Mouse (Mus musculus): Measurements from ENCODE around the gene Aes. TPM values are rescaled to one million over a fixed set of nuclear protein-coding genes. Genes with fewer than 3 reads are reported as not detected.

The Aes gene
- total RNA-seq, 2 experiments from 2014 or later = 667 to 720 TPM

DNA sequence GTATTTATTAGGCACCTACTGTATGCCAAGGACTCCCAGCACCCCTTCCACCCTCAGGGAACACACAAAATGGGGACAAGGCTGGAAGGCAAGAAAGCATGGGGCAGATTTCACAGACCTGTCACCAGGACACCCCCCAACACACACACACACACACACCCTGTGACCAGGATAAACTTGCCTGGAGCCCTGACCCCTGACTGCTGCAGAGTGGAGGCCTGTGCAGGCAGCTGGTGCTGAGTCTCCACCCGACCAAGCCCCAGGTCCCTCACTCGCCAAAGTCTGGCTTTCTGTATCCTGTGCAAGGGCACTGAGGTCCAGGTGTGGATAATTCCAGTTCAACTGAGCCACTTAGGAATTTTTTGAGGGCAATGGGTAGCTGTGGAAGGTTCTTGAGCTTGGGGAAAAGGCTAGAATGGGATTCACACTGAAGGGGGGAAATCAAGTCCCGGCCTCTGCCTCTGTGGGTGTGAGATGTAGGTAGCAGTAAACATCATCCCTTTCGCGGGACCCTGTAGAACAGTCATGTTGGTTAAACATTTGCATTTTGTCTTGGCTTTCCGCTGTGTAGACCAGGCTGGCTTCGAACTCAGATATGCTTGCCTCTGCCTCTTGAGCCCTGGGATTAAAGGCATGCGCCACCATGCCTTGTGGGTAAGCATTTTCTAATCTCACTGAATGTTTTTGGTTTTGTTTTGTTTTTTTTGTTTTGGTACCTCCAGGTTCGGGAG, 10.4 kb downstream of the Aes start:
- DNase-seq = peak in 1 of 2 experiments; percentile 0

DNA sequence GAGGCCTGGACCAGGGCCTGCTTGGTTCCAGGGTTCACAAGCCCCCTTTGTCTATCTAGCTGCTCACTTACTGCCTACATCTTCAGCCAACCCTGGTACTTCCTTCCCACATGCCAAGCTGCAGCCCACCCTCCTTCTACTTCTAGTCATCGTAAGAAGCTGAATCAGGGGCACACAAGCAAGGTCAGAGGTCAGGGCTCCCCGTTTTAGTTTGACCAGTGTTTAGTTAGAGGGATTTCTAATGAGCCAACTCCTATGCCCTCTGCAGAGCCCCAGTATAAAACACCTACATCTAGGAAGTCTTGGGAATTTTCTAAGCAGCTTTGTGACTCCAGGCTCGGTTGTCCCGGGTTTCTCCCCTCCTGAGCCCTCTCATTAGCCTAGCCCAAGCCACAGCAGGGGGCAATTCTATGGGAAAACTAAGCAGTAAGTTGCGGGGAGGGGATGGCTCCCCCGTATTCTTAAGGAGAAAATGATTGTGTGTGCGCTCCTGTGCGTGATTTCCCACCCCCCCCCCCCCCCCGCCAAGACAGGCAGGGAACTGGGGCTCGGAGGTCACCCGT, 11.0 kb downstream of the Aes start:
- no peak for DNase-seq

DNA sequence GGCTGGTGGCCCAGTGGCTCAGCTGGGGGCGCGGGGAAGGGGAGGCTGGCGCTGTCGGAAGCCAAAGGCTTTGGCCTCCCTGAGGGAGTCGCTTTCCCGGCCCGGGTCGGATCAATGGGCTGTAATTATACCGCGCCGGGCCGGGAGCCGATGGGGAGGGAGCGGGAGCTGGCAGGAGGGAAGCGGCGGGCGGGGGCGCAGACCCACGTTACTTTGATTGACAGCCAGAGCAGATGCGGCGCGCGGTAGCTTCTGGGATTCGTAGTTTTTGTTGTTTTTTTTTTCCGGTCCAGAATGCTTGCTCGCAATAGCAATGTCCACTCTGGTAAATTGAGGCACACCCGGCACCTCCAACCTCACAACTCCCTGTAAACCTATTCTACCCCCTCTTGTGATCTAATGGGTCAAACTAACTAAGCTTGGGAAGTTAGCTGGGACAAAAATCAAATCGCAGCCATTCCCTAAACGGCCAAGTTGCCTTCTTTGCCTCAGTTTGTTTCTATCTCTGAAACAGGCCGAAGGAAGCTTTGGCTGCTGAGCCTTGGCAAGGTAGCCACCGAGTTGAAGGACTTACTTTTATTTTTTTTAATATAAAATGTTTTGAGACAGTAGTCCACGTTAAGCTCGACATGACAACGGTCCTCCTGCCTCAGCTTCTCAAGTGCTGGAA, 11.7 kb downstream of the Aes start:
- DNase-seq = peak; percentile 93 to 94

DNA sequence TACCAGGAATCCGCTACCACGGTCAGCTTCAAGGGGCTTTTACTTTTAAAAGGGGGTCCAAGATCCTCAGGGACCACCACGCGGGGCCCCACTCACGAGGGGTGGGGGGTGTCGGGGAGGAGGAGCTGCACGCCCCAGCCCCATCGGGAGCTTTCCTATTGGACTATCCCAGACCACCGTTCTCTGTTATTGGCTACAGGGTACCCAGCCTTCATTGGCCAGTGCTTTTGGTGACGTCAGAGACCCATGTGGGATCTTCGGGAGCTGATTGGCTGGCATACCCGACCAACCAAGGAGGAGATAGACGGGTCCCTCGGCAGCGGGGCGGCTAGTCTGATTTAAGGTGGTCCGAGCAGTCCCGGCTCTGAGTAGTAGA, 12.2 kb downstream of the Aes start:
- DNase-seq = peak; percentile 98

DNA sequence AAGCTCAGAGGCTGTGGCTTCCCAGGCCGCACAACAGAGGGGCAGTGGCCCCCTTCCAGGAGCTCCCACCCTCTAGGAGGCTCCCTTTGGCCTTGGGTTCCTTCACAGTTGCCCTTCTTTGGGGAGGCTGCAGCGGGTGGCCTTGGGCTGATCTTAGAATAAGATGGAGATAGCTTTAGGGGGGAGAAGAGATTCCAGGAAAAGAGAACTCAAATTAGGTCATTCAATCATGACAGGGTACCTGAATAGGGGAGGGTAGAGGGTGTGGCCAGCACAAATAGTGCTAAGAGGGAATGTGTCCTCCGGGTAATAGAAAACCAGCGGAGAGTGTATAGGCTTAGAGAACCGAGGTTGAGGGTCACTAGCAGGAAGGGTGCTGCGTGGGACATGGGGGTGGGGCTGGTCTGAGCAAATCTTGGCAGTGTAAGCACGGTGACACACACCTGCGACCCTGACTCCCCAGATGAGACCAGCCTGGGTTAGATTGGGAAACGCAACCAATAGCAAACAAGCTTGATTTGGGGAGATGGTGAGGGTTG, 12.9 kb downstream of the Aes start:
- no peak for DNase-seq

DNA sequence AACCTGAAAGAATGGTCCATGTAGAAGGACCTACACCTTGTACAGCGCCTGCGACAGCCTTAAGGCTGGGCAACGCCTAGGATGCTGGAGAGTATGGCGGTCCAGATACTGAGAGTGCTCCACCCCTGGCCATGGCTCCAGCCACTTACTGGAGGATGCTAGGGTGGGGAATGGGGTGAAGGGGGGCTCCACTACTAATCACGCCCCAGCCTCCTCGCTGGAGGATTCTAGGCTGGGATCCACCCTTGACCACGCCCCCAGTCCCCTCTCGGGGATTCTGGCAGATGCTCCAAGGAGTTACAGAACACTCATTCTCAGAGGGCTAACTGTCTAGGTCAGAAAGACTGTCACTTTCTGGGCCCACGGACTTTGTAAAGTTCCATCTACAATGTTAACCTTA, 13.7 kb downstream of the Aes start:
- DNase-seq = no peak

DNA sequence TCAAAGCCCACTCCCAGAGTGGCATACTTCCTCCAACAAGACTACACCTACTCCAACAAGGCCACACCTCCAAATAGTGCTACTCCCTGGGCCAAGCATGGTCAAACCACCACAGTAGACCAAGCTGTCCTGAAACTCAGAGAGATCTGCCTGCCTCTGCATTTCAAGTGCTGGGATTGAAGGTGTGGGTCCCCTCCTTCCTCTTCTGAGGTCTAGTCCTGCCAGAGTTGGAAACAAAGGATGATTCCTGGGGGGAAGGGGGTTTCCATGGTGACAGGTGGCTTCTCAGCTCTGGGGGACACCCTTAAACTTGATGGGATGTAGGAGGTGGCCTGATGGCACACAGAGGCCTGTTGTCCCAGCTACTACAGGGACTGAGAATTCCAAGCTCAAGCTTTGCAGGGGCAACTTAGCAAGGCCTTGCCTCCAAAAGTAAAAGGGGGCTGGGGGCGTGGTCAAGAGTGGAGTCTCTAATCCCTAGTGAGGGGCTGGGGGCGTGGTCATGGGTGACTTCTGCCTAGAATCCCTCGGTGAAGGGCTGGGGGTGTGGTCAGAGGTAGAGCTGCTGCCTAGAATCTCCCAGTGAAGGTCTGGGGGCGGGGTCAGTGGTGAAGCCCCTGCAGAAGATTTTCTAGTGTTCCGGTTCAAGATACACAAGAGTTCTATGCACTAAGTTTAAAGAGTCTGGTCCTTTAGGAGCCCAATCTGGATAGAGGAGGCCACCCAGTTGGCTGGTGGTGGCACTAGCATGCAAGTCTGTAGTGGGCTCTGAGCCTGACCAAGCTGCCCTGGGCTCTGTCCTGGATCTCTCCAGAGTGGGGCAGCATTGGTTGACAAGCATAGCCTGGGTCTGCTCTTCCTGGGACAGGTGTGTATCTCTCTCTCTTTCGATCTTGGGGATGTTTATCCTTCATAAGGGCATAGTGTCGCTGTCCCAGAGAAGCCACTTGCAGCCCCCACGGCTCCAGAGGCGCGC, 15.1 kb downstream of the Aes start, which contains the start of gene Tle2:
Gene Tle2 (plus strand): TSS at position 481 of the 976 bp plus-strand sequence.
- DNase-seq = peak in 1 of 2 experiments; percentile 3

DNA sequence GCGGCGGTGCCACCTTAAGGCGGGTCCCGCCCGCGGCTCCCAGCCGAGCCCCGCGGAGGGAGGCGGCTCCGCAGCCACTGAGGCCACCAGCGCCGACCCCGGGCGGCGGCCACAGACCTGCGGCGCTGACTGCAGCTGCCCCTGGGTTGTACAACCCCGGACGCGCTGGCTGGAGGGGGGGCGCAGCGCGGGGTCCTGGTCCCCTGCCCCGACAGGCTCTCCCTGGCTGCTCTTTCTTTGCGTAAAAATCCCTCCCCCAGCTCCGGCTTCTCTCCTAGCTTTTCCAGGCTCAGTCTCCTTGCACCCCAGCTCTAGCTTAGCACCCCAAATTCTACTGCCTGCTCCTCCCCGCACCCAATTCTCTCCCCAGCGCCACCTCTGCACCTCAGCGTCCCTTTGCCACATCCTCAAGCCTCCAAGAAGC, 15.9 kb downstream of the Aes start:
- DNase-seq = peak in 1 of 2 experiments; percentile 51

DNA sequence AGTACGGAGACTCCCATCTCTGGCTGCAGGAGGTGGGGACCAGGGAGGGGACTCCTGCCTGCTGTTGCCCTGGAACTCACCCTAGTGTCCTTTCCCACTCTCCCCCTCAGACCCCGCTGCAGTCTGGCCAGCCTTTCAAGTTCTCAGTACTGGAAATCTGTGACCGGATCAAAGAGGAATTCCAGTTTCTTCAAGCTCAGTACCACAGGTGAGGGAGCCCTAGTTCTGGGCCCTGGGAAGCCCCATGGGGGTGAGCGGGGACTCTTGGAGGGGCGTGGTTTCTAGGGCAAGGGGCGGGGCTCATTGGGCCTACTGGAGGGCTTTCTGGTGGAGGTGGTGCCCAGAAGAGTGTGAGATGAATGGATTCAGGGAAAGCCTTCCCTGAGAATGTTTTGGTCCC, 16.4 kb downstream of the Aes start:
- DNase-seq = no peak

DNA sequence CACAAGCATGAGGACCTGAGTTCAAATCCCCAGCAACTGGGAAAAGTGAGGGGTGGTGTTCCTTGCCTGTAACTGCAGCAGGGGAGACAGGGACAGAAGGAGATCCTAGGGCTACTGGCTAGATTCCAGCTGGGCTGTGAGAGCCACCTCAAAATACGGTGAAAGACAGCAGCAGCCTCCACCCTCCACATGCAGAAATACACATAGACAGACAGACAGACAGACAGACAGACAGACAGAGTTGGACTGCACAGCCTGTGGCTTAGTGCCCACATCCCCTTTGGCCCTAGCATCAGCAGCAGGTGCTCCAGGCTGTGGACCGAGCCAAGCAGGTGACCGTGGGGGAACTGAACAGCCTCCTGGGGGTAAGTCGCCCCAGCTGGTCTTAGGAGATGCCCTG, 20.7 kb downstream of the Aes start:
- no peak for DNase-seq

DNA sequence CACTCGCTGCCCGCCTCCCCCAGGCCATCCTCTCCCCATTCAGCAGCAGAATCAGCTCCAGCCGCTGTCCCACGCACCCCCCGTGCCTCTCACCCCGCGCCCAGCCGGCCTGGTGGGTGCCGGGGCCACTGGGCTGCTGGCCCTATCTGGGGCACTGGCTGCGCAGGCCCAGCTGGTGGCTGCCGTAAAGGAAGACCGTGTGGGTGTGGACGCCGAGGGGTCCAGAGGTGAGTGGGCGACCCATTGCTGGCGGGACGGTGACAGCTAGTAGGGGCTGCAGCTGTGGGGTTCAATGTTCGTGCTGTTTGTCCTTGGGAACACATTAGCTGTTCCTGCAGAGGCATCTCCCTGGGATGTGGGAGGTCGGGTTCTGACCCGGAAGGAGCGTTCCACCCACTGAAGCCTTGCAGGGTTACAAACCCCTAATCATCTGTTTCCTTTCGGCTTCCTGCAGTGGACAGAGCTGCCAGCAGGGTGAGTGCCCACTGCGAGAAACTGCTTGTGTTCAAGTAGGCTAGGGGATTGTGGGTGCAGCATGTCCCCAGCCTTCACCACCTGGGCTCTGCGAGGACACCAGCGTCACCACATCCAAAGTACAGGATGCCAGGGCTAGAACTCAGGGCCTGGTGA, 21.3 kb downstream of the Aes start:
- no peak for DNase-seq

DNA sequence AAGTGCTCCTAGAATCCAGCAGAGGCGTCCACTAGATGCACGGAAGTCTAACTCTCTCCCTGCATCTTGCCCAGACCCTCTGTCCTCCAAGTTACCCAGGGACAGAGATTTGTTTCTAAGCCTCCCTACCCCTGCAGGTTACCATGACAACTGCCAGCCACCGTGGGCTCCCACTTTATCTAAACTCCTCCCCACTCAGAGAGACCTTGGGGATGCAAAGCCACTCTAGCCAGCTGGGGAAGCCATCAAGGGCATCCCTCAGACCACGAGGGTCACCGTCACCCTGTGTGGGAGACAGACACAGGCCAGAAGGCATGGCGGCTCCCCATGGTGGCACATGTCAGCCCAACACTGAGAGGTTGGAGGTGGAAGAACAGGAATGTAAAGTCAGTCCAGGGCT, 24.1 kb downstream of the Aes start:
- DNase-seq = no peak

DNA sequence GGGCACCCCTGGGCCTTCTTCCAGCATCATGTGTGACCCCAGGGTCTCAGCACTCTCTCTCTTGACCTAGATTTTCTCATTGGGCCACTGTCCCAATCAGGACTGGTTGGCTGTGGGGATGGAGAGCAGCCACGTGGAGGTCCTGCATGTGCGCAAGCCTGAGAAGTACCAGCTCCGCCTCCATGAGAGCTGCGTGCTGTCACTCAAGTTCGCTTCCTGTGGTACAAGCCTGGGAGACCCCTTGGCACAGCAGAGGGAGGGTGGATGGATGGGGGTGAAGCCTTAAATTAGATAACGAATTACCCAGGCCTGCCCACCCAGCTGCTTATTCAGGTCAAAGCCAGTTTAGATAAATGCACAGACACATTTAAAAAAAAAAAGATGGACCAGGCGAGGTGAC, 29.5 kb downstream of the Aes start:
- no peak for DNase-seq

DNA sequence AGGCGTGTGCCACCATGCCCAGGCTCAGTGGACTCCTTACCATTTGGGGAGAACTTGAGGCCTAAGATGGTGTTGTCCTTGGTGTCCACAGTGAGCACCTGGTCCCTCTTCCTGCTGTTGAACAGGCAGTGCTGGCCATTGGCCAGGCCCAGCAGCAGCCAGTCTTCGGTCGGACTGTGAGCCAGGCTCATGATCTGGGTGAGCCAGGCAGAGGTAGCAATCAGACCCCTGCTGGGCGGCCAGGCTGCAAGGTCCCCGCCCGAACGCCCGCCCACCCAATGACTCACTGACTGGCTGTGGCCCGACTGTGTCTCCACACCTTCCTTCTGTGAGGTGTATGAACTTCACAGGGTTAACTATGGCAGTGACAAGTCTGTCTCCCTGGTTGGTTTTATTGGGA, 32.6 kb downstream of the Aes start:
- DNase-seq = no peak

DNA sequence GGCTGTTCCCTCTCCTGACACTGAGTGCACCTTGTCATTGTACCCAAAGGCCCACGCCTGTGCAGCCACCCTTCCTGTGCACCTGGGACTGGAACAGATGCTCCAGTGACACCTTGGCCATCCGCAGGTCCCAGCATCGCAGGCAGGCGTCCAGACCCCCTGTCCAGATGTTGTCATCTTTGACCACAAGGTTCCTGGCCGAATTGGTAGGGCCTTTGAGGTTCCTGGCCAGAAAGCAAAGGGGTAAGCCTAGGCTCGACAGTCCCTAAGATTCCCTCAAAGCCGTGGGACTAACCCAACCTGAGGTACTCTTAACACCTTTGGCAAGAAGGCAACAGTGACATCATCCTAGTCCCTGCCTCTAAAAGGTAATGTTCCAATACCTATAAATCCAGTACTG, 33.3 kb downstream of the Aes start:
- DNase-seq = no peak

DNA sequence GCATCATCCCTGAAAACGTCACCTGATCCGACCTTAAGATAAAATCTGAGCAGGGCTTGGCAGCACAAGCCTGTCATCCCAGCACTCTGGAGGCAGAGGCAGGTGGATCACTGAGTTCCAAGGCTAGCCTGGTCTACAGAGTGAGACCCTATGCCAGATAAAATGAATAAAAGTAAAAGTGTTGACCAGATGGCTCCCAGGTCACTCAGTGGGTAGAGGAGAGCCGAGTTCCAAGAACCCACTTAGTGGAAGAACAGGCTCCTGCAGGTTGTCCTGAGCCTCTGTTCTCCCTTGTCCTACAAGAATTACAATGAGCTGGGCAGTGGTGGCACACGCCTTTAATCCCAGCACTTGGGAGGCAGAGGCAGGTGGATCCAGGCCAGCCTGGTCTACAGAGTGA, 33.9 kb downstream of the Aes start:
- no peak for DNase-seq

DNA sequence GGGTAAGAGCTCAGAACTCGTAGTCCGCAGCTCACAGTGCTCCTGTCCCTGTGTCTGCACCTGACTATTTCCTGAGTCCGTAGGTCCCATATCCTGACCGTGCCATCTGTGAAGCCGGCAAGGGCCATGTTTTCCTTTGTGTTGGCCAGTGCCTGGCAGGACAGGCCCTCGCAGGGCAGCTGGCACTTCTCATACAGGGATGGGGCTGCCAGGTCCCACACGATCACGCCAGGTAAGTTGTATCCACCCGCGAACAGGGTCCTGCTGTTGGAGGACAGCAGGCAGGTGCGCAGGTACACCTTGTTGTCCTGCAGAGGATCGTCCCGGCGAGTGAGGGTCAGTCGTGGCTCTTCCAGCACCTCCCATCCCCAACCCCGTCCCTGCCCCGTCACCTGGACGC, 34.6 kb downstream of the Aes start:
- no peak for DNase-seq

DNA sequence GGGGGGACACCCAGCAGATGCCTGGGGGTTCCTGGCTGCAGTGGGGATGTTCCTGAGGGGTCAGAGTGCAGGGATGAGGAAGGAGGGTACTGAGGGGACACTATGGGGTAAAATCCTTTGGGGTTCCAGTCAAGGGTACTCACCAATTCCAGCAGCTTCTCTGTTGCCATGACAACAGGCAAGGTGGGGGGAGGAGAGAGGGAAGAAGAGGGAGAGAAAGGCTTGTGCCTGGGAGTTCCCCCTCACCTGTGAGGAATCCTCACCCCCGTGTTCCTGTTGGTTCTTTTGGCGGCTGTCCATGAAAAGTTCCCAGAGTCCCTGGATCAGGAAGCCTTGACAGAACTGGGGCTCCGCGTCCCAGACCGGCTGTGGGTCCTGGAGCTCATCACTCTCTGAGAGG, 36.3 kb downstream of the Aes start:
- no peak for DNase-seq

DNA sequence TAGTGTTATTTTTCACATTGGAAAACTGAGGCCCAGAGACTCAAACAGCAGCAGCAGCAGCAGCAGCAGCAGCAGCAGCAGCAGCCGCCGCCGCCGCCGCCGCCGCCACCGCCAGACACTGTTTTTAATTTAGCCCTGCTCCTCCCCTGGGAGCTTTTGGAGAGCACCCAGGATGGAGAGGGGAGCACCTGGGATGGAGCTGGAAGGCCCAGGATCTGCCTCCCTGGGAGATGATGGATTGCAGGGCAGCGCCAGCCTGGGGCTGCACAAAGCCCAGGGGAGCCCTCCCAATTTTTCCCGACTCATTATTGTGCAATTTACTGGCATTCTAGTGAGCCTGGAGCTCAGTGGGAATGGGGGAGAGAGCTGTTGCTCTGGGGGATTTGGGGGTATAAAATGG, 37.3 kb downstream of the Aes start:
- DNase-seq = no peak

DNA sequence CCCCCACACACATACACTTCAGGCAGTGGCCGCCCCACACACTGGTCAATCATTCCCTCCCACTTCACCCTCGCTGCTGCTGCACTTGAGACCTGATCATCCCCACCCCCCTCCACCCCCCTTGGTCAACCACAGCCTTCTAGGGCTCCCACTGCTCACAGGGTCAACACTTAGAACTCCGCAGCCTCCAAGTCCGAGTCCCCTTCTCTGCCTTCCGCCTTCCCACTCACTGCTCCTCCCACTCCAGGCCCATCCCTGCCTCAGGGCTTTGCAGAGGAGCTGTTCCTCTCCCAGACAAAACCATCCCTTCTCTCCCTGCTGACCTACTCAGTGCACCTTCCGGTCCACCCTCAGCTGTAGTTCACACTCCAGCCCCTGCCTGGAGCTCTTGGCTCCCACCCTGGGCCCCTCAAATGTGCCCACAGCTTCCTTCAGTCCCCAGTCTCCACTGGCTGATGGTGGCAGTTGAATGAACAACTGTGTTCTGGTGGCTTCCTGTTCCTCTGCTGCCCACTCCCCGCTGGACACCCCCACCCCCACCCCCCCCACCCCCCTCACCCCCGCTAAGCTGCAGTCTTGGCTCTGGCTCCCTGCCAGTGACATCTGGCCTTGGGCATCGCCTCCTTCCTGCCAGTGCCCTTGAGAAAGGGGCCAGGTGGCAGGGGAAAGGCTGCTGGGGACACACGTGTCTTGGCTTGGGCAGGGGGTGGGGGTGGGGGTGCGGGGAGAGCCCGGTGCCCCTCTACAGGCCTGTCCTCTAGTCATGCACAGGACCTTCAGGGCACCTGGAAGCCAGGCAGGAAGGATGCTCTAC, 38.1 kb downstream of the Aes start:
- DNase-seq = no peak

DNA sequence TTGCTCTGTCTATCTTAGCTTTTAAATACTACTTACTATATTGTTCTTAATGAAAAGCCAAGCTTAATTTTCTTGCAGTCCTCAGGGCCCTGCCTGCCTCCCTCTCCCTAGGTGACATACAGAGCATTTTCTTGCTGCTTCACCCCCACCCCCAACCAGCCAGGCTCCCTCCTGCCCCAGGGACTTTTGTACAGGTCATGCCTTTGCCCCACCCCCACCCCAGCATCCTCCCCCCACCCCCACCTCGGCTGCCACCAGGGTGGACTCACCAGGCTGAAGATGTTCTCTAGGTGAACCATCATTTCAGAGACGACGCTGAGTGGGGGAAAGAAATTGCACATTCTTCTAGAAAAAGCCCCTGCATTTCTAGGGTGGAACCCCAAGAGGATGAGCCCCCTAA, 39.1 kb downstream of the Aes start:
- no peak for DNase-seq

Measured in layer of hippocampus, postnatal 36 days (tissue).